Mouse (Mus musculus) spleen, postnatal 10 days (tissue): ENCODE measurements around the gene Zfp541.
A peak's percentile ranks its signal among the peaks of the same experiment; 100 is the strongest.

Experiments
- DNase-seq, 2 experiments: peaks; one replicate each; pipeline ENCODE4 v3.0.0; 2021 to 2022; ENCODE audit warnings: low spot score in 2 of 2

Gene Zfp541

GRCm38 (mm10) chr7:16128899-16129298 is 67.3 kb downstream of the Zfp541 start:
- no peak for DNase-seq

GRCm38 (mm10) chr7:16129421-16129845 is 67.8 kb downstream of the Zfp541 start, which contains the start of gene Slc8a2:
Slc8a2 (plus strand) TSS chr7:16129826.
- DNase-seq, result peak in 1 of 2 experiments; percentile 74

DNA sequence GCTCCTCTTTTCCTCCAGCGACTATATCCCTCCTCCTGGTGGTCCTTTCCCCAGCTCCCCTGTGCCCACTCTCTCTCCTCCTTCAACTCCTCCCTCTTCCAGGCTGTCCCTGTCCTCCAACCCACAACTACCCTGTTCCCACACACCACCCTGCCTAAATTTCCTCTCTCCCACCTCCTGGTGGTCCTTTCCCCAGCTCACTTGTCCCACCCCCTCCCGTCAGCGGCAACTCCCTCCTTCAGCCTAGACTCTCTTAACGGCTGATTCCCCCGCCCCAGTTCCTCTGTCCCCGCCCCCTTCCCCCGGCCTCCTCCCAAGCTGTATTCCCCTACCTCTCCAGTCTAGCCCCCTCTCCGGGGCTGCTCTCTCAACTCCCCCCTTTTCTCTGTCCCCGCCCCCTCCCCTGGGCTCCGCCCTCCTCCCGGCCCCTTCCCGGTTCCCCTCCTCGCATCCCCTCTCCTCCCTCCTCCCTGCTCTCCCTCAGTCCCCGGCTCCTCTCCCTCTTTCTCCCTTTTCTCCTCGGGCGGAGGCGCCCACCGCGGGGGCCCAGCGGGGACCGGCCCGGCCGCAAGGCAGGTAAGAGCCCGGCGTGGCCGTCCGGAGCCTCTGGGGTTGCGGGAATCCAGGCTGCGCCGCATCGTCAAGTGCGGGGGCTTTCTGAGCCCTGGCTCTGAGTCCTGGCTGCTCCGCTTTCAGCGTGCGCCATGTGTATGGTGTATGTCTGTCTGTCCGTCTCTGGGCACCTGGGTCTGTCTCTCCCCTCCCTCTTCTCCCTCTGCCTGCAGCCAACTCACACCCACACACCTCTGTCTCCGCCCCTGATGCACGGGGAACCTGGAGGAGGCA is 68.5 kb downstream of the Zfp541 start:
- DNase-seq, result no peak

GRCm38 (mm10) chr7:16130956-16131634 is 69.5 kb downstream of the Zfp541 start:
- no peak for DNase-seq

GRCm38 (mm10) chr7:16132161-16132581 is 70.6 kb downstream of the Zfp541 start:
- DNase-seq, result no peak

DNA sequence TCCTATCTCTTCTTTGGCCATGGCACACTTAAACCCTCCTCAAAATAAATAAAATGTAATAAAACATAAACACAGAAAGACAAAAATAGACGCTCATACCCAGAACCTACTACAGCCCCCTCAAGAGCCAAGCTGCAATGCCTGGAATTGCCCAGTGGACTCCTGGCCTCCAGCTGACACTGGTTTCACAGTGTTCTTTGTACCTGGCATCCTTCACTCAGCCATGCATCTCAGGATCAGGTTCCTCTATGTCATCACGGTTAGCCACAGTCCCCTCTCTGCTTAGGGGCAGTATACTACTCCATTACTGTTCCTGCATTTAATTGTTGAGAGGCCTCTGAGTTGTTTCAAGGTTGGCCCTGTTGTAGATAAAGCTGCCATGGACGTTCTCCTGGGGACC is 71.3 kb downstream of the Zfp541 start:
- DNase-seq, result no peak

GRCm38 (mm10) chr7:16133691-16134090 is 72.1 kb downstream of the Zfp541 start:
- DNase-seq, result no peak

DNA sequence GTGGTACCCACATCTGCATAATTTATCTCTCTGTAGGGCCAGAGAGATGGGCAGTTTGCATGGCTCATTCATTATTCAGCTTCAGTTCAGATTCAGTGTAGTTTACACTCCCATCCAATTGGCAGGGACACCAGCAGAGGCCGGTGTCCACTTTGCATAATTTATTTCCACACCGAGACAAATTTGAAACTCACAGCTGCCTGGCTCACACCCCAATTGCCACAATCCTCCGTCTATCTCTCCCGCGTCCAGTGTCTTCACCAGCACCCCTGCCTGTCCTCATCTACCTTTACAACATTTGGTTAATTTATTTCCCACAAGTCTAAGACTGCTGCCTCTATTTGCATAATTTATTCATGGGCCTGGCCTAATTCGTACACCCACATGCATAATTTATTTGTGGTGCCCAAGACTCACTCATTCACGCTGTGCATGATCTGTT is 73.4 kb downstream of the Zfp541 start:
- no peak for DNase-seq
